Mouse (Mus musculus): Measurements from ENCODE around the gene Klhl1.
"Not testable (repeated sequence)": the region's sequence is repeated elsewhere in the genome, so short reads cannot be mapped to it uniquely, and the experiment has no call there.

Klhl1 gene

DNA sequence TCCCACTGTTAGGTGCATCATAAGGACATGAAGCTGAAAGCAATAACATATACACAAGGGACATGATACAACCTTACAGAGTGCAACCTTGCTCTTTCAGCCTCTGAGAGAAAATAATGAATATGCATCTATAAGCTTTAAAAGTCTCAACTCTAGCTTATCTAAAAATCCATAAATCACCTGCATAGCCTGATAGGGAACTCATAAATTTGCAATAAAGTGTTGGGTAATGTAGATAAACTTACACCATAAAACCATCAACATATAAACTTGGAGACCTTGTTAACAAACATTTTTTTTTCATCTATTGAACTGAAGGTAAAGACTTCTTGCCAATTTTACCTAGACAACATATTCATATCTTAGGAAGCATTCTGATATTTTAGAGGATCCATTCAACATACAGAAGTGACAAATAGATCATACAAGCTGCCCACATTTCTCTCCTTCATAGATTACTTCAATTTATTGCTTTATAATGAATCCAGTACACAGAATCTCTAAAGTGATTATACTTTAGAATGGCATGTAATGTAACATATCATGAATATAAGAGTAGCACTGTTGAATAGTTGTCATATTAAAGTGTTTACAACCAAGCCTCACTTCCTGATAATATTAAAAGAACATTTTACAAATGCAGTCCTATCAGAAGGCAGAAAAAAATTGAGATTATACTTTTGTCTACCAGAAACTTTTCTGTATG is 126.7 kb downstream of the Klhl1 start:
- Histone ChIP-seq H3K9me3 (ENCODE audit: low read length) (no peaks in the 10 kb centered on the region), H3K27me3 (ENCODE audit: insufficient read depth, low read length) (no peaks in the 10 kb centered on the region), H3K4me3 (replicated peaks; ENCODE audit: low read length) (no peak overlapping the region), H3K4me1 (replicated peaks; ENCODE audit: low read depth, low read length) (no peaks in the 10 kb centered on the region), H3K36me3 (ENCODE audit: insufficient read depth, low read length) (no peaks in the 10 kb centered on the region)
- TF ChIP-seq NANOG (IDR thresholded peaks at IDR 0.05; ENCODE audit: borderline replicate concordance, low read length) (no peak), POU5F1 (IDR thresholded peaks at IDR 0.05; ENCODE audit: borderline replicate concordance, low read length) (no peak), CTCF (conservative IDR thresholded peaks at IDR 0.05; ENCODE audit: low read length) (no peak)

DNA sequence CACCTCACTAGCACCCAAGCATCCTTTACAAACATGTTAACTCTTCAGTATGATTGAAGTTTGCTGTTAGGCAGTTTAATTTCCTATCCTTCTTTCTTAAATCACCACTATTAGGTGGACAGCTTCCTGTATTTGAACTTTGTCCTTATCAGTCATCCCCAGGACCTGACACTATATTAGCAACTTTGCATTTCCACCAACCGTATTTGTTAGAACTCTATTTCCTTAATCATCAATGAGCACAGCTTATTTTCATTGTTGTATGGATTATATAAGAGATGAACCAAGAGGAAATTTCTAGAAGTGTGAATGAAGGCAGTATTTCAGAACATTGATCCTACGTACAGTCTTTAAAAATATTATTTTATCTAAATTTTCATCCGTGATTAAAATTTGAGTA is 156.2 kb downstream of the Klhl1 start:
- no peak for TF ChIP-seq NANOG (IDR thresholded peaks at IDR 0.05; ENCODE audit: borderline replicate concordance, low read length)
- no peak for TF ChIP-seq POU5F1 (IDR thresholded peaks at IDR 0.05; ENCODE audit: borderline replicate concordance, low read length)
- no peak for TF ChIP-seq CTCF (conservative IDR thresholded peaks at IDR 0.05; ENCODE audit: low read length)
- no peaks in the 10 kb centered on the region for H3K27me3 ChIP-seq (ENCODE audit: insufficient read depth, low read length)

DNA sequence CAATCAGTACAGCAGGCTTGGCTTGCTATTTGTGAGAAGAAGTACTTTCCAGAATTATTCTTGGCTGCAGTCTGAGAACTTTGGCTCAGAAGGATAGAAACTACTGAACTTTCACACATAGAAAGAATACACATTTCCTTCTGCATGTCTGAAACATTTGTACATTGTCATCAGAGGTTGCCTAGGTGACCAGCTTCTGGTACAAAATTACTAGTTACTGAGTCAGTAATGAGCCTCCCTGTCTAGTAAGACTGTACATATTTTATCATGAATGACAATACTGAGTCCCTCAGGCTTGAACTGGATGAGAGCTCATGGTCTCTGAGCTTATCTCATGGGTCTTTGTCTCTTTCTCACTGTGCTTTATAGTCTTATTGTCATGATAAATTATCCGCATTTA is 170.7 kb downstream of the Klhl1 start:
- Histone ChIP-seq H3K4me3 (replicated peaks; ENCODE audit: low read length) (no peak overlapping the region), H3K4me1 (replicated peaks; ENCODE audit: low read depth, low read length) (no peaks in the 10 kb centered on the region), H3K36me3 (ENCODE audit: insufficient read depth, low read length) (no peaks in the 10 kb centered on the region), H3K9me3 (ENCODE audit: low read length) (no peaks in the 10 kb centered on the region), H3K27me3 (ENCODE audit: insufficient read depth, low read length) (no peaks in the 10 kb centered on the region)
- TF ChIP-seq NANOG (IDR thresholded peaks at IDR 0.05; ENCODE audit: borderline replicate concordance, low read length), result no peak
- TF ChIP-seq CTCF (conservative IDR thresholded peaks at IDR 0.05; ENCODE audit: low read length), result no peak
- TF ChIP-seq POU5F1 (IDR thresholded peaks at IDR 0.05; ENCODE audit: borderline replicate concordance, low read length), result no peak

More for the DNA sequence above, 156.2 kb downstream of the Klhl1 start:
- Histone ChIP-seq H3K9me3 (ENCODE audit: low read length) (no peaks in the 10 kb centered on the region), H3K4me1 (replicated peaks; ENCODE audit: low read depth, low read length) (no peaks in the 10 kb centered on the region), H3K36me3 (ENCODE audit: insufficient read depth, low read length) (no peaks in the 10 kb centered on the region), H3K4me3 (replicated peaks; ENCODE audit: low read length) (no peak overlapping the region)

DNA sequence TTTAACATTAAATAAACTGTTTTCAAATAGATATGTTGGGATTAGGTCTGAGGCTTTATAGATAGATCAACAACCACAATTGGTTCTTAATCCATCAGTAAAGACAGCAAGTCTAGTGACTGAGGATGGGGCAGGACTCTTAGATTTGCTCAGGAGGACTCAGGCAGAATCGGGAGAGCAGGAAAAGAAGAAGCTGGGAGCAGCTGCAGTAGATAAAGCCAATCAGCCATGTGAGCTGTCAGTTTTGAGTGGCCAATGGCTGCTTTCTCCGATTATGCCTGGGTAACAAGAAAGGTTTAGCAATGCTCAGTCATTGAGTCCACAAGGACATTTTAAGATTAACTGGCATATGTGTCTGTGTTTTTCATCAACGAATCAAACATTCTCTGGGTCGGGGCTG is 187.8 kb downstream of the Klhl1 start:
- no peaks in the 10 kb centered on the region for H3K9me3 ChIP-seq (ENCODE audit: low read length)
- no peaks in the 10 kb centered on the region for H3K4me1 ChIP-seq (replicated peaks; ENCODE audit: low read depth, low read length)
- H3K4me3 ChIP-seq (replicated peaks; ENCODE audit: low read length), result no peak overlapping the region
- no peaks in the 10 kb centered on the region for H3K36me3 ChIP-seq (ENCODE audit: insufficient read depth, low read length)
- TF ChIP-seq CTCF (conservative IDR thresholded peaks at IDR 0.05; ENCODE audit: low read length) (no peak), POU5F1 (IDR thresholded peaks at IDR 0.05; ENCODE audit: borderline replicate concordance, low read length) (no peak), NANOG (IDR thresholded peaks at IDR 0.05; ENCODE audit: borderline replicate concordance, low read length) (no peak)
- H3K27me3 ChIP-seq (ENCODE audit: insufficient read depth, low read length), result no peaks in the 10 kb centered on the region

DNA sequence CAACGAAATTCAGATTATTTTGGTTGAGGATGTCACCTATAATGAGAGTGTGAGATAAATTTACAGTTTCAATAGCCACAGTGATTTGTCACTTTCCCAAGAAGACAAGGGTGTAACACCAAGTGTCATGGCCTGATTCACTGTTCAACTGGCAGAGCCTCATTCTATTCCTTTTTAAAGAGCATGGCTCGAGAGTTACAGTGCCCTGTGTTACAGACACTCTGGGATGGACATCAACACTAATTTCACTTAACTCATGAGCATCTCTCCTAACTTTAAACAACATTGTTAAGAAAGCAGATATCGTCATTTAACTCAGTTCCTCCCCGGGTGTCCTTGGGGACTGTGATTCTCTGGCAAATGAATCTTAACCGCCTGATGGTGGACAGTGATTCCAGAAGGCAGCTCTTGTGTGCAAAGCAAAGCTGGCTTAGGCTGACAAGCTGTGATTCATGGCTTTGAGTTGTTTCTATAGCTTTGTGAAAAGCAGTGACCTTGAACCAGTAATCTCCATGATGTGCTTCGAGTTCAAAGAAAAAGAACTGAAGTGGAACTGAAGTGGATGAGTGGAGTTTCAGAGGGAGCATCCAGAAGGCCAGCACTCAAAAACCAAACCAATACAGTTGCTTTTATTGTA is 301.0 kb downstream of the Klhl1 start:
- Histone ChIP-seq H3K27me3 (ENCODE audit: insufficient read depth, low read length) (no peaks in the 10 kb centered on the region), H3K9me3 (ENCODE audit: low read length) (no peaks in the 10 kb centered on the region), H3K4me3 (replicated peaks; ENCODE audit: low read length) (no peak overlapping the region), H3K4me1 (replicated peaks; ENCODE audit: low read depth, low read length) (no peaks in the 10 kb centered on the region), H3K36me3 (ENCODE audit: insufficient read depth, low read length) (no peaks in the 10 kb centered on the region)
- no peak for TF ChIP-seq POU5F1 (IDR thresholded peaks at IDR 0.05; ENCODE audit: borderline replicate concordance, low read length)

DNA sequence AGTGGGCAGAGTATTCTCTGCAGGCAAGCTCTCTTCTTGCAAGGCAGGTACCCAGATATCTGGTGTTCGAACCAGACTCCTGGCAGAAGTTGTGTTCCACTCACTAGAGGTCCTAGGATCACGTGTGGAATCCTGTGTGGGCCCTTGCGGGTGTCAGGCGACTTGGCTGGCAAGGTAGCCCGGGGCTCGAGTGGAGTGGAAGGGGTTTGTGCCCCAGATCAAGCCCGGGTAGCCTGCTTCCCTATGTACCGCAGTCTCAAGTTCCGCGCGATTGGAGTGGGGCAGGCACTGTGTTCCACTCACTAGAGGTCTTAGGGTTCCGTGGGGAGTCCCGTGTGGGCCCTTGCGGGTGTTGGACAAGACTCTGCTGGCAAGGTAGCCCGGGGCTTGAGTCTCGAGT is 324.1 kb downstream of the Klhl1 start:
- not testable (repeated sequence) for H3K36me3 ChIP-seq (ENCODE audit: insufficient read depth, low read length); H3K9me3 ChIP-seq (ENCODE audit: low read length)

DNA sequence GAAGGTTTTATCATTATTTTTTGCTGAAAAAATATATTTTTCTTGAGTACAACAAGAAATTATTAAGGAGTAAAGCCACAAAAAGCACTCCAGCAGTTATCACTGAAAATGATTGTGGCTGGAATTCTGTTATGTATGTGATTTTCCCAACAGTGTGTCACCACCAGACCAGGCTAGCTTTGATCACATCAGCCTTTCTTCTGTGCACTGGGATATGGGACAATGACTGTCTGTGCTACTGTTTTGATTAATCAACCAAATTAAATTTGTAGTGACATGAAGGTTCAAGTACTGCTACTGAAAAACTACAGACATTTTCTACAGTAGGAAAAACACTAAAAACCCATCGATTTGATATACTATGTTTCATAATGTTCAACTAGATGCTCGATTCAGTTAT is 344.4 kb downstream of the Klhl1 start:
- H3K27me3 ChIP-seq (ENCODE audit: insufficient read depth, low read length), result no peaks in the 10 kb centered on the region
- H3K4me3 ChIP-seq (replicated peaks; ENCODE audit: low read length), result no peak overlapping the region
- TF ChIP-seq NANOG (IDR thresholded peaks at IDR 0.05; ENCODE audit: borderline replicate concordance, low read length) (no peak), CTCF (conservative IDR thresholded peaks at IDR 0.05; ENCODE audit: low read length) (no peak), POU5F1 (IDR thresholded peaks at IDR 0.05; ENCODE audit: borderline replicate concordance, low read length) (no peak)
- no peaks in the 10 kb centered on the region for H3K9me3 ChIP-seq (ENCODE audit: low read length)
- no peaks in the 10 kb centered on the region for H3K36me3 ChIP-seq (ENCODE audit: insufficient read depth, low read length)
- no peaks in the 10 kb centered on the region for H3K4me1 ChIP-seq (replicated peaks; ENCODE audit: low read depth, low read length)

More for the DNA sequence above, 324.1 kb downstream of the Klhl1 start:
- not testable (repeated sequence) for H3K27me3 ChIP-seq (ENCODE audit: insufficient read depth, low read length); H3K4me1 ChIP-seq (replicated peaks; ENCODE audit: low read depth, low read length)
- H3K4me3 ChIP-seq (replicated peaks; ENCODE audit: low read length), result peak overlapping the region; percentile 52

DNA sequence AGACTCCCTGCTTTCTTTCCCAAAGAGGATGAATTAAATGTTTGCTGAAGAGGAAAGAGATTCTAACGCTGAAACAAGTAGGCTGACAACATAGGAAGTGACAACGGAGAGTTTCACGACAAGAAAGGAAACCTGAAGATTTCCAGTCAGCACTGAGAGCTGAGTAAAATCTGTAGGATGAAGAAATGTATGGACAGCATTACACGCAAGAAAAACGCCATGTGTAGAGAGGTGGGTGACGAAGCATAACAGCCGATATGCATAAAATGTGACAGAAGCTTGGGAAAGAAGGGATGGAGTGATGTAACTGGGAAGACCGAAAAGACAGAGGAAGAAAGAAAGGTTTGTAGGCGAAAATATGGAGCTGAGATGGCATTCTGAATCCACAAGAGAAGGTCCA is 375.8 kb downstream of the Klhl1 start:
- Histone ChIP-seq H3K36me3 (ENCODE audit: insufficient read depth, low read length) (no peaks in the 10 kb centered on the region), H3K27me3 (ENCODE audit: insufficient read depth, low read length) (no peaks in the 10 kb centered on the region), H3K9me3 (ENCODE audit: low read length) (no peaks in the 10 kb centered on the region), H3K4me3 (replicated peaks; ENCODE audit: low read length) (no peak overlapping the region), H3K4me1 (replicated peaks; ENCODE audit: low read depth, low read length) (no peaks in the 10 kb centered on the region)
- TF ChIP-seq CTCF (conservative IDR thresholded peaks at IDR 0.05; ENCODE audit: low read length), result no peak
- no peak for TF ChIP-seq POU5F1 (IDR thresholded peaks at IDR 0.05; ENCODE audit: borderline replicate concordance, low read length)
- TF ChIP-seq NANOG (IDR thresholded peaks at IDR 0.05; ENCODE audit: borderline replicate concordance, low read length), result no peak

DNA sequence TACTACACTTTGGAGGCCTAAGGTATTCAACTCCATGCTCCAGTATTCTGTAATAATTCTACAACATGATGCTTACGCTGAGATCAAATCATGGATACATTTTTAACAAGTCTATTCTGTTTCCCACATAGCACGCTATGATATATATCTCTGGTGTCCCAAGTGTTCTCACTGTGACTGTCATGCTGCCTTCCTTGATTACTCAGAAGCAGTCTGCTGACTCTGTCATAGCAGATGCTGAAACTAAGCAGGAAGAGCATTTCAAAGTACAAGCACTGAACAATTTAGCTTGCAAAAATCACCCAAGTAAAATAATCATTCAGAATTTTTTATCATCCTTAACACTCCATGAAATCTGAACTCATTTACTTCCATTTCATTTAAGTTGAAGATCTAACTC is 378.7 kb downstream of the Klhl1 start:
- H3K9me3 ChIP-seq (ENCODE audit: low read length), result no peaks in the 10 kb centered on the region
- H3K27me3 ChIP-seq (ENCODE audit: insufficient read depth, low read length), result no peaks in the 10 kb centered on the region
- no peaks in the 10 kb centered on the region for H3K4me1 ChIP-seq (replicated peaks; ENCODE audit: low read depth, low read length)
- H3K4me3 ChIP-seq (replicated peaks; ENCODE audit: low read length), result no peak overlapping the region
- H3K36me3 ChIP-seq (ENCODE audit: insufficient read depth, low read length), result no peaks in the 10 kb centered on the region
- TF ChIP-seq CTCF (conservative IDR thresholded peaks at IDR 0.05; ENCODE audit: low read length), result no peak
- no peak for TF ChIP-seq NANOG (IDR thresholded peaks at IDR 0.05; ENCODE audit: borderline replicate concordance, low read length)
- no peak for TF ChIP-seq POU5F1 (IDR thresholded peaks at IDR 0.05; ENCODE audit: borderline replicate concordance, low read length)

Measured in E14TG2a.4 (cell line).